Mouse (Mus musculus): ENCODE measurements around the gene Klrb1b. TPM values are rescaled to one million over a fixed set of nuclear protein-coding genes. Genes with fewer than 3 reads are reported as not detected.
"Not testable (repeated sequence)": the region's sequence is repeated elsewhere in the genome, so short reads cannot be mapped to it uniquely, and the experiment has no call there.

Gene Klrb1b
- polyA plus RNA-seq, 1 experiment from 2014 or later = not detected

GRCm38 (mm10) chr6:128842945-128843478, 16.9 kb upstream of the Klrb1b start:
- peak; percentile 75 for ATAC-seq
- H3K9ac ChIP-seq (ENCODE audit: low read length) = peak overlapping the region; percentile 69
- no peaks in the 10 kb centered on the region for H3K36me3 ChIP-seq (ENCODE audit: control insufficient read depth, insufficient read depth, low read length)
- no peaks in the 10 kb centered on the region for H3K27me3 ChIP-seq (replicated peaks; ENCODE audit: control insufficient read depth, insufficient read depth, low read length)
- H3K9me3 ChIP-seq (replicated peaks; ENCODE audit: control insufficient read depth, low read length) = no peaks in the 10 kb centered on the region
- peak; percentile 97 for DNase-seq (ENCODE audit: low spot score)
- H3K4me2 ChIP-seq (ENCODE audit: low read length) = peak overlapping the region; percentile 68
- H3K4me1 ChIP-seq (ENCODE audit: control insufficient read depth, insufficient read depth, low read length) = peaks cover 6% of the 10 kb centered on the region
- H3K27ac ChIP-seq (ENCODE audit: low read depth, low read length) = peak overlapping the region; percentile 85
- H3K4me3 ChIP-seq (ENCODE audit: low read depth, low read length) = peak overlapping the region; percentile 76
- 0% methylated on average over 44 of the region's 44 CpGs for WGBS

DNA sequence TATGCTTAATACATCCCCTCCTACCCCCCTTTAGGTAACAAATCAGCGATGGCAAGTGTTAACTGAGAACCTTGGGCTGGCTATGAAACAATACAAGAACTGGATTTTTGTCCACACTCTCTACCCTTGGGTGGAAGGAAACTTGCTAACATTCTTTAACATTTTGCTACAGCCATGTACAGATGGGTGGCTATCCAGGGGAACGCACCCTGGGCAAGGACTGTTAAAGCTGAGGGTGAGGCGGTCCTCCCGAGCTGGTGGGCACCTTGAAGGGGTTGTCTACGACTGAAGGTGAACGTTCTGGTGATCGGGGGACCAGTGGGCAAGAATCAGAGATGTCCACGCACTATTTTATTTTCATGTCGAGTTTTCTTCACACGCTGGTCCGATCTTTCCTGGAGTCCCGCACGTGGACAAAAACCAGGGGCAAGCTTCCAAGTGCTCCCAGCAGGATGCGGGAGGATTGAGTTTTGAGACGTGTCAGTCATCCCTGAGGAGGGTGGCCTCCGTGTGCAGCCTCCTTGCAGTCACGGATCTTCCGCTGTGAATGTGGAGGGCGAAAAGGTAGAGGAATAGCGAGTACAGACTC, 16.3 kb upstream of the Klrb1b start:
- ATAC-seq (no peak), DNase-seq (ENCODE audit: low spot score) (peak; percentile 48)
- Histone ChIP-seq H3K27ac (ENCODE audit: low read depth, low read length) (peak overlapping the region; percentile 85), H3K9me3 (replicated peaks; ENCODE audit: control insufficient read depth, low read length) (no peaks in the 10 kb centered on the region), H3K4me3 (ENCODE audit: low read depth, low read length) (peak overlapping the region; percentile 76), H3K4me1 (ENCODE audit: control insufficient read depth, insufficient read depth, low read length) (peaks cover 6% of the 10 kb centered on the region), H3K4me2 (ENCODE audit: low read length) (peak overlapping the region; percentile 68), H3K27me3 (replicated peaks; ENCODE audit: control insufficient read depth, insufficient read depth, low read length) (no peaks in the 10 kb centered on the region), H3K9ac (ENCODE audit: low read length) (peak overlapping the region; percentile 69), H3K36me3 (ENCODE audit: control insufficient read depth, insufficient read depth, low read length) (no peaks in the 10 kb centered on the region)
- WGBS = under 1% methylated on average over 20 of the region's 20 CpGs

DNA sequence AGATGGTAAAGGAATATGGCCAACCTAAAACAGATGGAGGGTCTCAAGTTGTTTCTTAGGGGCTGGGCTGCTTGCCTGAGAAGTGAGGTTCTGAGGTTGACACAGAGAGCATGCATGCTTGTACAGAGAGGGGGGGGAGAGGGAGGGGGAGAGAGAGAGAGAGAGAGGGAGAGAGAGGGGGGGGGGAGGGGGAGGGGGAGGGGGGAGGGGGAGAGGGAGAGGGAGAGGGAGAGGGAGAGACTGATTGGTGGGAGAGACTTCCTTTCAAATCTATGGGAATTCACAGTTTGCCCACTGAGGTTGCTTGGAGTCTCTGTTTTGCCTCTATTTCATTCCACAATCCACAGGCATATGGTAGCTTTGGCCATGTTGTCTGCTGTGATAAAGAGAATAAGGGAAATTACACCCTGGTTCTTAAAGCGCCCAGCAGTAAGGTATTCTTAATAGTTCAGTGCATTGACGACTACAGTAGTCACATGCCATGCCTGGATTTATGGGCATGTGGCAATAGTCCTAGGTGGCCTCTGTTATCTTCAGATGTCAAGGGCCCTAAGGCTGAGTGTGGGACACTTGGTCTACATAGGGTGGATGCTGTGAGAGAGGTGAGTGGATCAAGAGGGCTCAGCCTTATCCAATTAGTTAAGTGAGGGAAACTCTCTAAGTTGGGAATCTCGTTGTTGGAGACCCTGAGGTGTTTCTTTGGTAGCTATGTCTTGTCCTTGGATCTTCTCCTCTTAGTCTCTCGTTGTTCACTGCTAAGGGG, 15.4 kb upstream of the Klrb1b start:
- Histone ChIP-seq H3K27ac (ENCODE audit: low read depth, low read length) (no peak overlapping the region), H3K36me3 (ENCODE audit: control insufficient read depth, insufficient read depth, low read length) (no peaks in the 10 kb centered on the region), H3K4me2 (ENCODE audit: low read length) (peak overlapping the region; percentile 68), H3K9me3 (replicated peaks; ENCODE audit: control insufficient read depth, low read length) (no peaks in the 10 kb centered on the region), H3K4me1 (ENCODE audit: control insufficient read depth, insufficient read depth, low read length) (peaks cover 6% of the 10 kb centered on the region), H3K27me3 (replicated peaks; ENCODE audit: control insufficient read depth, insufficient read depth, low read length) (no peaks in the 10 kb centered on the region), H3K9ac (ENCODE audit: low read length) (no peak overlapping the region; the same call in 1 of the 2 replicates), H3K4me3 (ENCODE audit: low read depth, low read length) (peak overlapping the region; percentile 76)
- WGBS = 28% methylated on average over 4 of the region's 4 CpGs
- no peak for DNase-seq (ENCODE audit: low spot score)
- no peak for ATAC-seq

- not testable (repeated sequence) for H3K27ac ChIP-seq (ENCODE audit: low read depth, low read length); ATAC-seq; H3K9me3 ChIP-seq (replicated peaks; ENCODE audit: control insufficient read depth, low read length); H3K4me2 ChIP-seq (ENCODE audit: low read length); H3K4me3 ChIP-seq (ENCODE audit: low read depth, low read length); H3K27me3 ChIP-seq (replicated peaks; ENCODE audit: control insufficient read depth, insufficient read depth, low read length); H3K4me1 ChIP-seq (ENCODE audit: control insufficient read depth, insufficient read depth, low read length); H3K36me3 ChIP-seq (ENCODE audit: control insufficient read depth, insufficient read depth, low read length); H3K9ac ChIP-seq (ENCODE audit: low read length); DNase-seq (ENCODE audit: low spot score)
- WGBS = 84% methylated on average over 3 of the region's 3 CpGs
These were observed 14.5 kb upstream of the Klrb1b start for GRCm38 (mm10) chr6:128840669-128841068.

- DNase-seq (ENCODE audit: low spot score) (no peak), ATAC-seq (no peak)
- Histone ChIP-seq H3K9me3 (replicated peaks; ENCODE audit: control insufficient read depth, low read length) (no peaks in the 10 kb centered on the region), H3K4me2 (ENCODE audit: low read length) (peak overlapping the region; percentile 52), H3K4me1 (ENCODE audit: control insufficient read depth, insufficient read depth, low read length) (peaks cover 6% of the 10 kb centered on the region), H3K27ac (ENCODE audit: low read depth, low read length) (no peak overlapping the region), H3K36me3 (ENCODE audit: control insufficient read depth, insufficient read depth, low read length) (no peaks in the 10 kb centered on the region), H3K27me3 (replicated peaks; ENCODE audit: control insufficient read depth, insufficient read depth, low read length) (no peaks in the 10 kb centered on the region), H3K4me3 (ENCODE audit: low read depth, low read length) (peak overlapping the region; percentile 51; the same call in 1 of the 2 replicates), H3K9ac (ENCODE audit: low read length) (no peak overlapping the region)
- WGBS = 77% methylated on average over 7 of the region's 7 CpGs
These were observed 13.8 kb upstream of the Klrb1b start for GRCm38 (mm10) chr6:128839921-128840320.

GRCm38 (mm10) chr6:128839266-128839771, 13.2 kb upstream of the Klrb1b start:
- Histone ChIP-seq H3K9me3 (replicated peaks; ENCODE audit: control insufficient read depth, low read length) (no peaks in the 10 kb centered on the region), H3K9ac (ENCODE audit: low read length) (peak overlapping the region; percentile 47), H3K27ac (ENCODE audit: low read depth, low read length) (peak overlapping the region; percentile 33; the same call in 1 of the 2 replicates), H3K4me3 (ENCODE audit: low read depth, low read length) (peak overlapping the region; percentile 51), H3K27me3 (replicated peaks; ENCODE audit: control insufficient read depth, insufficient read depth, low read length) (no peaks in the 10 kb centered on the region), H3K4me1 (ENCODE audit: control insufficient read depth, insufficient read depth, low read length) (peaks cover 4% of the 10 kb centered on the region), H3K4me2 (ENCODE audit: low read length) (peak overlapping the region; percentile 52), H3K36me3 (ENCODE audit: control insufficient read depth, insufficient read depth, low read length) (no peaks in the 10 kb centered on the region)
- under 1% methylated on average over 17 of the region's 17 CpGs for WGBS
- ATAC-seq = peak; percentile 5
- DNase-seq (ENCODE audit: low spot score) = peak; percentile 79

DNA sequence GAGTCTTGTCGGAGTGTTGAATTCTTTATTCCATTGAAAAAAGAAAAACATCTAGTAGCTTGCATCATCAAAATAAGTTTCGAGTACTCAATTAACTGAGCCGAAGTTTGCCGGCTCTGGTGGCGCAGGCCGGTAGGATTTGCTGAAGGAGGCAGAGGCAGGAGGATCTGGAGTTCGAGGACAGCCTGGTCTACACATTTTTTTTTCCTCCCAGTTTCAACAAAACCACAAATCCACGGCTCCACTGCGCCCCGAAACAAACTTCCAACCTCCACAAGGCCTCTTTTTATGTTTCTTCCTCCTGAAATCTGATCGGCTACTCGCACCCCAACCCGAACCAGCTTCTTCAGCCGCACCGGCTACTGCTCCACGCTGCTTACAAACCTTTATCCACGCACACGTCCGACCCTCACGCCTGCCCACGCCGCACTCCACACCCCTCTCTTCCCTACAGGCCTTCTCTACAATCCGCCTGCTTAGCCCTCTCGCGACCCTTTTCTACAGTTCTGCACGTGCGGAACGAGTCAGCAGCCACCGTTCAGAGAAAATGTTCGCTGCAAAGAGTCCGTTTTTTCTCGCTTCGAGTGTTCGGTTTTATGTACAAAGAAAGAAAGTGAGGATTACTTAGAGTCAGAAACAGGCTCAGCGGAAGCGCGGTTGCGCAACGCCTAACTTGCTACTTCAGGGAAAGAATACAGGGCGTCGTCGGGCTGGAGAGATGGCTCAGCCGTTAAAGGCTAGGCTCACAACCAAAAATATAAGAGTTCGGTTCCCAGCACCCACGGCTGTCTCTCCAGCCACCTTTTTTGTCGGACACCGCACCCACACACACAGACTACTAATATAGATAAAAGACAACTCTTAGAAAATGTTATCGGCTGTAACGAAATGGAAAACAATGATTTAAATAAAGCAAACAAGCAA, 12.5 kb upstream of the Klrb1b start:
- Histone ChIP-seq H3K4me1 (ENCODE audit: control insufficient read depth, insufficient read depth, low read length) (no peaks in the 10 kb centered on the region), H3K9me3 (replicated peaks; ENCODE audit: control insufficient read depth, low read length) (no peaks in the 10 kb centered on the region), H3K4me3 (ENCODE audit: low read depth, low read length) (peak overlapping the region; percentile 51), H3K36me3 (ENCODE audit: control insufficient read depth, insufficient read depth, low read length) (no peaks in the 10 kb centered on the region), H3K27ac (ENCODE audit: low read depth, low read length) (peak overlapping the region; percentile 70), H3K4me2 (ENCODE audit: low read length) (peak overlapping the region; percentile 52), H3K27me3 (replicated peaks; ENCODE audit: control insufficient read depth, insufficient read depth, low read length) (no peaks in the 10 kb centered on the region), H3K9ac (ENCODE audit: low read length) (peak overlapping the region; percentile 70)
- WGBS = under 1% methylated on average over 49 of the region's 49 CpGs
- DNase-seq (ENCODE audit: low spot score) (peak; percentile 94), ATAC-seq (peak; percentile 60)
